Mouse (Mus musculus) gastrocnemius, adult 2 months (tissue): ENCODE measurements around the gene Eef1akmt2. TPM values are rescaled to one million over a fixed set of nuclear protein-coding genes. Genes with fewer than 3 reads are reported as not detected.

Experiments
- DNase-seq: peaks from one replicate; pipeline ENCODE4 v3.0.0; 2022
- H3K27ac ChIP-seq: fragments of 200-600 bp; 2 replicates; pipeline ENCODE4 v1.8.1; 2022; ENCODE audit warnings: mild to moderate bottlenecking
- H3K4me3 ChIP-seq: fragments of 200-600 bp; 2 replicates; pipeline ENCODE4 v1.8.1; 2022; ENCODE audit warnings: mild to moderate bottlenecking, moderate library complexity
- CTCF ChIP-seq: fragments of 200-600 bp; IDR thresholded peaks from 2 replicates; pipeline ENCODE4 v1.8.1; 2022; ENCODE audit warnings: antibody characterized with exemption, mild to moderate bottlenecking, moderate library complexity
- intact Hi-C: fragments of 180-260 bp; cut with DNase I; formaldehyde crosslinking; loops from one replicate; pipeline ENCODE4 v1.15.1; 2025
- total RNA-seq, 2 experiments: library from RNA; stranded (reverse); gene quantifications; 2 replicates each; pipeline ENCODE4 v1.2.3; 2021

Eef1akmt2 gene
- total RNA-seq, 2 experiments from 2014 or later, result 5.9 to 6.2 TPM

DNA sequence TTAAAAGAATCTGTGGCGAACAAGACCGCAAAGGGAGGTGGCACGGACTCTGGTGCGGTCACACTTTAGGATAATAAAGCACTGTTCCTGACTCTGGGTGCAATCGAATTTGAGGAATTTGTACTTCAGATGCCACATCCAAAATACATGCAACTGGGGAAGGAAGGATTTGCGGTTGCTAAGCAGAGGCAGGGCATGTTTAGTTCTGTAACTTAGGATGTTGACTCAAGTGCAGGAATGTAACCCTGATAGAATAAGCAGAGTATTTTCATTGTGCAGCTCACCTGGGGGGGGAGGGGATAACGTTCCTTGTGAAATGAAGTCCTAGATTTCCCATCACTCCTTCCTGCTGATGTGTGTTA is 38.4 kb downstream of the Eef1akmt2 start:
- intact Hi-C loops, result loop anchor here (5.0 to 10.0 kb wide), 4 partner anchors 37 to 239 kb away; partner anchors contain the start of genes Eef1akmt2 and Oat
- DNase-seq, result no peak
- TF ChIP-seq CTCF, result no peak
- peak overlapping the region; percentile 98 for H3K27ac ChIP-seq
- peak overlapping the region; percentile 85 for H3K4me3 ChIP-seq

DNA sequence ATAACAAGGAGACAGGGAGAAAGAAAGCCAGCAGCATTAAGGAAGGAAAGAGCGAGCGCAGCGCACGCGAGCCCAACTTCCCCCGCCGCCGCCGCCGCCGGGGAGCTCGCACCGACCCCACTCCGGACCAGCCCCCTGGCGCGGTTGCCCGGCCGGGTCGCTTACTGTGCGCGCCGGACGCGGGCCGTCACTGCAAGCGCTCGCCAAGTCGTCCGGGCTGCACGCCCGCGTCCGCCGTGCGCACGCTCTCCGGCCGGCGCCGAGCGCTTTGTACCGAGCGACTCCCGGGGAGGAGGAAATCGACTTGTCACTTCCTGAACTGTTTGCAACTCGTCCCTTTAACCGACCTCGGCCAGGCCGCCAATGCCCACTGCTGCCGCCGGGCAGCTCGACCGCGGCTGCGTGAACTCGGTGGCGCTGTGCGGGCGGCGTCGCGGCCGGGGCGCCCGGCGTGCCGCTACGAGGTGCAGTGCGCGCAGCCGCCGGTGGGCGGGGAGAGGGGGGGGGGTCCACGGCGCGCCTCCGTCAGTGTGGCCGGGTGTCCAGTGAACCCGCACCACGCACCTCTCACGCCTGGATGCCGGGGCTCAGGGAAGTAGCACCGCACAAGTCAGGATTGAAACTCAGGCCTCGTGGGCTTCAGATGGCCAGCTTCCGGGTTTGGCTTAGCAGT is 38.9 kb downstream of the Eef1akmt2 start, which contains the start of gene Fam53b:
Gene Fam53b (minus strand): TSS at position 471 of the 673 bp plus-strand sequence.
- peak; percentile 43 for TF ChIP-seq CTCF
- DNase-seq, result peak; percentile 87
- intact Hi-C loops, result loop anchor here (1.0 to 10.0 kb wide), 5 partner anchors 36 to 239 kb away; partner anchors contain the start of genes Eef1akmt2 and Oat

GRCm38 (mm10) chr7:132812619-132813415 is 39.7 kb downstream of the Eef1akmt2 start:
- TF ChIP-seq CTCF, result no peak
- H3K4me3 ChIP-seq, result peak overlapping the region; percentile 85
- H3K27ac ChIP-seq, result peak overlapping the region; percentile 98
- intact Hi-C loops, result loop anchor here (1.0 to 10.0 kb wide), 5 partner anchors 36 to 238 kb away; partner anchors contain the start of genes Eef1akmt2 and Oat
- DNase-seq, result peak; percentile 78

More for the DNA sequence above, 38.9 kb downstream of the Eef1akmt2 start, which contains the start of gene Fam53b:
- Histone ChIP-seq H3K27ac (peak within 1 kb of the TSS; percentile 98), H3K4me3 (peak within 1 kb of the TSS; percentile 85)

GRCm38 (mm10) chr7:132811716-132812618 is 40.5 kb downstream of the Eef1akmt2 start:
- H3K27ac ChIP-seq, result peak overlapping the region; percentile 98
- intact Hi-C loops, result loop anchor here (1.0 to 10.0 kb wide), 6 partner anchors 35 to 237 kb away; partner anchors contain the start of genes Eef1akmt2 and Oat
- DNase-seq, result peak; percentile 56
- TF ChIP-seq CTCF, result no peak
- H3K4me3 ChIP-seq, result peak overlapping the region; percentile 85

DNA sequence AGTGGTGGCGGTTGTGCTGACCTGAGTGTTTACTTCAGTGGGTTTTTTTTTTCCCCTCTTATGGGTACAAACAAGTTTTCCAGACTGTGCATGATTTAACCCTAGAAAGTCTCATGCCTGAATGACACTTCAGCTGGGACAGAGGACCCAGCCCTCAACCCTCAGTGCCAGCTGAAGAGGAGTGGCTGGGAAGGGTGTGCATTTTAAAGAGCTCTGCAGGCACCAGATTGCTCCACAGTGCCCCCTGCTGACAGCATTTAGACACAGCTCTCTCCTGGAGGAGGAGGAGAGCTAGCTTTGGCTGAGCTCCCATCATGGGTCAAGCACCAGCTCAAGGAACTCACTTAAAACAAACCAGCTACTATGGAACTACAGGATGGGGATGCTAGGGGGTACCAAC is 41.6 kb downstream of the Eef1akmt2 start:
- DNase-seq, result peak; percentile 95
- intact Hi-C loops, result loop anchor here (1.0 to 10.0 kb wide), 6 partner anchors 34 to 236 kb away; partner anchors contain the start of genes Eef1akmt2 and Oat
- H3K4me3 ChIP-seq, result peak overlapping the region; percentile 85
- TF ChIP-seq CTCF, result peak; percentile 97
- H3K27ac ChIP-seq, result peak overlapping the region; percentile 98

- peak overlapping the region; percentile 85 for H3K4me3 ChIP-seq
- intact Hi-C loops, result loop anchor here (2.0 to 10.0 kb wide), 5 partner anchors 33 to 236 kb away; partner anchors contain the start of genes Eef1akmt2 and Oat
- peak overlapping the region; percentile 98 for H3K27ac ChIP-seq
- TF ChIP-seq CTCF, result no peak
- peak; percentile 85 for DNase-seq
These were observed 42.1 kb downstream of the Eef1akmt2 start for GRCm38 (mm10) chr7:132810368-132810767.

GRCm38 (mm10) chr7:132809721-132810120 is 42.8 kb downstream of the Eef1akmt2 start:
- intact Hi-C loops, result loop anchor here (2.0 to 10.0 kb wide), 6 partner anchors 32 to 235 kb away; partner anchors contain the start of genes Eef1akmt2 and Oat
- Histone ChIP-seq H3K27ac (peak overlapping the region; percentile 98), H3K4me3 (peak overlapping the region; percentile 35)
- no peak for TF ChIP-seq CTCF
- no peak for DNase-seq

DNA sequence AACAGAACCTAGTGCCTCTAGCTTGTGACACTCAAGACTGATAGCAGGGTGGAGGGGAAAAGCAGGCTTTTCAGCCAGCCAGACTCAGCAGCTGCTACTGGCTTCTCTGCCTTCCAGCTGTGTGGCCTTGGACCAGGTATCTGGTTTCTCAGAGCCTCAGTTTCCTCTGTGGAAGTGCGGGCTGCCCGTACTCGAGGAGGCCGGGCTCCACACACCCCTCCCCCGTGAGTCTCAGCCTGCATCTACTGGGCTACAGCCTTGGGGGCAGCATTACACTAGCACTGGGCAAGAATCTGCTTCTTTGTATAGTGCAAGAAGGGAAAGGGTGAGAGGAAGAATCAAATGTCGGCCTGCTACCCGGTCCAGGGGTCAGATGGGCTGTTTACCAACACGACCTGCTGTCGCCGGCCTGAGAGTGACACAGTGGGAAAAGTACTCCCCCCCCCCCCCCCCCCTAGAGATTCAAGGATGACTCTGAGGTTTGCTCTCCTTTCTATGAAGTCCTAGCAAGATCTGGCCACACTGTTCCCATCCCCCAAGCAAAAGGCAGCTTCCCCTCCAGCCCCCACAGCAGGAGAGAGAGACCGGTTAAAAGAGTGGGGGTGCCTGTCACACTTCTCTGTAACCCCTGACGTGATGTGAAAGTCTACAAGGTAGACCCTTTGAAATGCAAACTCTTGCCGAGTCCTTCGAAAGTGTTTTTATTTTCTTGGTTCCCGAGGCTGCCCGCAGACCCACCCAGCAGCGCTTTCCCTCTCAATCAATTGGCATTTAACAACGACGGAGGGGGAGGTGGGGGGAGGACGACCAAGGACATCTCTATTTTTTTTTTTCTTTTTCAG is 43.4 kb downstream of the Eef1akmt2 start:
- Histone ChIP-seq H3K27ac (peak overlapping the region; percentile 98), H3K4me3 (peak overlapping the region; percentile 35)
- DNase-seq, result peak; percentile 76
- 0 out of 2 replicates have a peak, but pooled peaks have one; percentile 1 for TF ChIP-seq CTCF
- intact Hi-C loops, result loop anchor here (5.0 kb wide), 1 partner anchor 42 kb away; no protein-coding TSS in a partner anchor

DNA sequence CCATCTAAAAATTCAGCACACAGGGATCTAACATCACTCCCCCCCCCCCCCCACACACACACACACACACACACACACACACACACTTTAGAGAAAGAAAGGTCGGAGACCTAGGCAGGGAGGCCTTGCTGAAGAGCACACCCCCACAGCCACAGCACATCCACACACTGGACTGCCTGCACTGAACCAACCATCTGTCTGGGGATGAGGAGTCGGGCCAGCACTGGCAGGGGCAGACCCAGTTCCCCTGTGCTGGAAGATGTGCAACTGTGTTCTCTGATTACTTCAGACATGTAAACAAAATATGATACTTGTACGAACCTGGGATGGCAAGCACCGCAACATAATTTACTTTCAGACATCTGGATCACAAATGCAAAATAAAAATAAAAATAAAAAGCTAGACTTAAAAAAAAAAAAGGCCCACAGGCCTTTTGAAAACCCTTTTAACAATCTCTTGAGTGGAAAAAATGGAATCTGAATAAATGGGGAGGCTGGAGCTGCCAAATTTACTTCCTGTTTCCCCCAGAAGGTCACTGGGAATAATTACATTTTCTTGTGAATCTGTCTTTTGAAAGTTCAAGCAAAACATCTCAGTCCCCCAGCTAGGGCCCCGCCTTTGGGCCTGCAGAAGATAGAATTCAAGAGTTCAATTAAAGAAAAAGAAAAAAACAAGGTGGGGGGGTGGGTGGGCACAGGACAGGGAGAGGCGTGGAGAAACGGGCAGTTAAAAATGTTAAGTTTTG is 44.2 kb downstream of the Eef1akmt2 start:
- Histone ChIP-seq H3K4me3 (peak overlapping the region; percentile 35), H3K27ac (peak overlapping the region; percentile 98)
- TF ChIP-seq CTCF, result no peak
- intact Hi-C loops, result loop anchor here (5.0 kb wide), 1 partner anchor 41 kb away; no protein-coding TSS in a partner anchor
- DNase-seq, result peak; percentile 84
